Mouse (Mus musculus): ENCODE data around the gene Clec16a. TPM values are rescaled to one million over a fixed set of nuclear protein-coding genes. Genes with fewer than 3 reads are reported as not detected.
A peak's percentile ranks its signal among the peaks of the same experiment; 100 is the strongest.

The Clec16a gene
- total RNA-seq, 2 experiments from 2014 or later = 26.2 to 28.4 TPM

DNA sequence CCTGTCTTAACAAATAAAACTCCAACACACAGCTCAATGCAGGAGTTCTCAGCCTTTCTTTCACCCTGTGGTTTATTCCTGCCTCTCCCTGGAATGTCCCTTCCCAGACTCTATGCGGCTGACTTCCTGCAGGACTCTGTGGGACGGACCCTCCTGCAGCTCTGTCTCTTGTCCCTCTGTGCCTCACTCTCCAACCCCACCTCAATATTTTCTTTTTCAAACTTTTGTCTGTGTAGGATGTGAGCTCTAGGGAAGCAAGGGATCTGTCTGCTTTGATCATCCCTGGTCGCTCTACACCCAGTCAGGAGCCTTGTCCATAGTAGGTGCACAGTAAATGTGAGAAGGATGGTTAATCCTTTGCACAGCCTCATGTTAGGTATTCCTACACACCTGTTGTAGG lies 16.8 kb upstream of the Clec16a start:
- DNase-seq = no peak
- intact Hi-C loops (cut with DNase I; ENCODE audit: low total_unique reads) = no loop called here

DNA sequence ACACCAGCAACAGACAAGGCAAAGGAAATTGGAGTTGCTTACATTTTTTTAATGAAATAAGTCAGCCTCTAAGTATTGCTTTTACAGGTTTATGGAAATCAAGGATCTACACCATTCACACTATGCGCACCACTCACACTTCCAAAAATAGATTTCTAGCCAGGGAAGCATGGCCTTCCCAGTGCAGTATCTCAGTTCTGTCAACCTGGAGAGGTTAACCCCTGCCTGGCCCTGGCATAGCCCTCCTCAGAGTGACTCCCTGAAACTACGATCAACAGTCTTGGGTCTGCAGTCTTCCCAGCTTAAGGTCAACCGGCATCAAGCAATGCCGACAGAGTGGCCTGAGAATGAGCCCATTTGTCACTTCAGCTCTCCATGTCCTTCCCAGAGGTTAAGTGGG lies 15.0 kb upstream of the Clec16a start:
- intact Hi-C loops (cut with DNase I; ENCODE audit: low total_unique reads) = no loop called here
- DNase-seq = no peak

DNA sequence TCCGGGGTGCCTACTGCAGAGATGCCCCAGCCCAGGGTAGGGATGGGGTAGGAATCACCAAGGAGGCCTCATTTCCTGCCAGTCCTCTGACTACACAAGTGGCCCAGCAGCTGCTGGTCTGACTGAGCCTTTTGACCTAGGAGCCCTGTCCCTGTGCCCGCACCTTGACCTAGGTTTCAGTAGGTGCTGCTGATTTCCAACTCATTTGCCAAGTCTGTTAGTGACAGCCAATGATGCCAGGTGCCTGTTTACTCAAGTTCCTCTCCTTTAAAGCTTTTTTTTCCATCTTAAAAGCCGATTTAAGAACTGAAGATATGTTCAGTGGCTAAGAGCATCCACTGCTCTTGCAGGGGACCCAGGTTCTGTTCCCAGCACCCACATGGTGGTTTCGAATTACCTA lies 11.4 kb upstream of the Clec16a start:
- intact Hi-C loops (cut with DNase I; ENCODE audit: low total_unique reads) = no loop called here
- no peak for DNase-seq

DNA sequence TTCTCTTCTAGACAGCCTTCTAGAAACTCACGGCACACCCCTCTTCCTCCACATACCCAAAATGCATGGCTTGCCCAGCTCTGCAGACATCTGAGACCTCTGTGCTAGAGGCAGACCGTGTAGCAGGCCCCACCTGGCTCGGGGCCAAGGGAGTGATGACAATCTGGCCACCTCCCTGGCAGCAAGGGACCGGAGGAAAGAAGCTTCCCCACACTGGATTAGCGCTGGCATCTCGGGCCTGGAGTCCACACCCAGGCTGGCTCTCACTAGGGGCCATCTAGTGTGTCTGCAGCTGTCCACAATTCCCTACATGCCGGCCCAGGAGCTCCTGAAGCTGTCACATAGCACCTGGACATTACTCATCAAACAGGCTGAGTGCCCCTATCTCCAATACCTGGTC lies 10.6 kb upstream of the Clec16a start:
- DNase-seq = peak; percentile 81
- intact Hi-C loops (cut with DNase I; ENCODE audit: low total_unique reads) = no loop called here

DNA sequence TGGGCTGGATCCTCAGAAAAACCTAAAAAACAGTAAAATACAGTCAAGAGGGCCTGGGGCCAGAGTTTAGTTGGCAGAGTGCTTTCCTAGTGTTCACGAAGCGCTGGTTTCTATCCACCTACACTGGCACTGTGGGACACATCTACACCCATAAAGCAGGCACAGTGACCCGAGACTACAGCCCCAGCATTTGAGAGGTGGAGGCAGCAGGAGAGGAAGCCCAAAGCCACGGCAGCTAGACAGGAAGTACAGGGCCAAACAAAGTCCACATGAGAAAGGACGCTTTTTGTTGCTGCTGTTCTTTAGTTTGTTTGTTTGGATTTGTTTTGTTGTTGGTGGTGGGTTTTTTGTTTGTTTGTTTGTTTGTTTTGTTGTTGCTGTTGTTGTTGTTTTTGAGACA lies 8.8 kb upstream of the Clec16a start:
- DNase-seq = no peak
- intact Hi-C loops (cut with DNase I; ENCODE audit: low total_unique reads) = no loop called here

DNA sequence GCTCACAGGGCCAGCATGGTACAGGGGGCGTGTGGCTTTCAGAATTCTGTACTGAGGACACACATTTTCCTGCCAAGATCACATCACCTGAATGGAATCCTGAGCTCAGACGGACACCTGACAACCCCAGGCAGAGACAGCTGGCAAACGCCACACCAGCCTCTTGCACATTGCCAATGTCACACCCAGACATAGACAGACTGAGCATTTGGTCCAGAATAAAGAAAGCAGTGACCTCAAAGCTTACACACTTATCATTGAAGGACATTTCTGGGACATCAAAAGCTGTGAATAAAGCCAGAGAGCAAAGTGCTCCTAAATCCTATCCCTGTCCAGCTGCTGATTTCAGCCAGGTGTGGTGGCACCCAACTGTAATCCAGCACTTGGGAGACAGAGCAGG lies 8.2 kb upstream of the Clec16a start:
- DNase-seq = no peak
- intact Hi-C loops (cut with DNase I; ENCODE audit: low total_unique reads) = no loop called here

DNA sequence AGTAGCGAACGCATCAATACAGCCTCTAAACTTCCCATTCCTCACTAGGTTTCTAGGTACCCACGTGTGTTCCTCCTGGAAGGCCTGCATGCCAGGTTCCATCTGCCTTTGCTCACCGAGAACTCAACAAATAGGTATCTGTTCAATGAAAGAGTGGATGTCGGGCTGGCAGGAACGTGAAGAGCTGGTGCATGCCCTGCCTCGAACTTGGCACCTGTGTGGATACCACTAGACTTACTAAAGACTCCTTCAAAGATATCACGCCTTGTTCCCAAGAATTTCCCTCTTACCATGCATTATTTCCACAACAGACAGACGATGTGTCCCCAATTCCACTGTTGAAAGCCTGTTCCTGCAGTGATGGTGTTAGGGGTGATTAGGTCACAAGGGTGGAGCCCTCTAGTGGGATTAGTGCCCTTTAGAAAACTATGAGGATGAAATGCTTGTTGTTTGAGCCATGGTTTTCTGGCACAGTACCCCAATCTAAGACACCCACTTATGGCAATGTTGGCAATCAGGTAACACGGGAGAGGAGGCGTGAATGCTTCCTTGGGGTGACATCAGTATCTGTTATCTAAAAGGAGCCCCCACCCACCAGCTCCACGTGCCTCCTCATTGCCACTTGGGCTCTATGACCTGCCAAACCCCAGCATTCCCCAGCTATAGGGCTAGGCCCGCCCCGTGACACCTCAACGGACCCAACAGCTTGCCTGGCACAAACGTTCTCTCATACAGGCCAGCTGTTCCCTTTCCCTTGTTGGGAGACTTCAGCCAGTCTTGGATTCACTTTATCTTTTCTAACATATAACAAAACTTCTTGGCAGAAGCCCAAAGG lies 4.2 kb upstream of the Clec16a start:
- no peak for DNase-seq
- intact Hi-C loops (cut with DNase I; ENCODE audit: low total_unique reads) = no loop called here

DNA sequence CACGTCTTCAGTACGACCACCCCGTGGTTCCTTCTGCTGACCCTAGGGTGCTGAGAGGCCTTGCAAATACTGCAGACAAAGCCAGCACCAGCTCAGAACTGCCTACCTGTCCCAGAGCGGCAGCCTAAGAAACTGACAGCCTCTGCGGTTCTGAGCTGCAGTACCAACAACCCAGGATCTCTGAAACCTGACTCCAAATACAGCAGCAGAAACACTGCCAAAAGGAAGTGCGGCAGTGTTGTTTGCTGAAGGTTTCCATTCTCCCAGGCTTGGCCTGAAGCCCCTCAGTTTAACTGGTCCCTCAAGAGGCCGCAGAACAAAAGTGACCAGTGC lies 3.6 kb upstream of the Clec16a start:
- intact Hi-C loops (cut with DNase I; ENCODE audit: low total_unique reads) = no loop called here
- no peak for DNase-seq

DNA sequence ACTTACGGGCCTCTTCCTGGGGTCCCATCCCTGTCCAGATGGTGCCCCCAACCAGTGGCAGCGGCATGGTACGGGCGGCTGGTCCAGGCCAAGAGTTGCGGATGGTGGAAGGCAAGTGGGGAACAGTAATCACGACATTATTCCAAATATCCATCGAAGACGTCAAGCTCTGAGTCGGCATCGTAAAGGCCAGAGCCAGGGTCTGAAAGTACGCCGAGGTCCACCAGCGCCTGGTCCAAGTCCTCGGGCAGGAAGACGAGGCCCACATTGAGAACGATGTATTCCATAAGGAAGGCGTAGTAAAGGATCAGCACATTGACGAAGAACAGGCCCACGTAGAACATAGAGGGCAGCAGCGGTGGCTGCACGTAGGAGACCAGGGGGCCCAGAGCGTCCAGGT lies 2.9 kb upstream of the Clec16a start:
- DNase-seq = no peak
- intact Hi-C loops (cut with DNase I; ENCODE audit: low total_unique reads) = no loop called here

DNA sequence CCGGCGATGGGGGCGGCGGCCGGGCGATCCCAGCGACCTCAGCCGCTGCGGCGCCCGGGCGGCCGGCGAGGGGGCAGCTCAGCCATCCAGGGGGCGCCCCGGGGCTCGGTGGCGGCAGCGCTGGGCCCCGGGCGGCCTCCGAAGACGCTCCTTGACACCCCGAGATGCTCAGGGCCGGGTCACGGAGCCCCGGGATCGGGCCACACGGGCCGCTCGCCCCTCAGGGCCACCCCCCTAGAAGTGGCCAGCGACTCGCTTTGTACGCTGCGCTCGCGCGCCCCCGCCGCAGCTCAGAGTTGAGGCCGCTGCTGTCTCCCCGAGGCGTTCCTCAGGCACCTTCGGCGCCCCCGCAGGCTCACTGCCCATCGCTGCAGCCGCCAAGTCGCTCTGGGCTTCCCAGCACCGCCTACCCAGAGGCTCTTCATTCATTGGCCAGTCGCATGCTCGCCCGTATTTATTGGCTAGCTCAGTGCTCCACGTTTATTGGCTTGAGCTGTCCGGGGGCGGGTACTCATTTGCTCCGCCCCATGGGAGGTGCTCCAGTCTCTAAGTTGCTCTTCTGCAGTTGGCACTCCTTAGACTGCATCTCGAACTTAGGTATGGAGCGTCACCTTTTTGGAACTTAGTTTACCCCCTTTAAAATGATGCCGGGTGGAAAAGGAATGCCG lies 2.3 kb upstream of the Clec16a start, which contains the start of gene Dexi:
Dexi (minus strand) TSS at position 357 of the 668 bp plus-strand sequence.
- peak; percentile 94 for DNase-seq
- intact Hi-C loops (cut with DNase I; ENCODE audit: low total_unique reads) = no loop called here

DNA sequence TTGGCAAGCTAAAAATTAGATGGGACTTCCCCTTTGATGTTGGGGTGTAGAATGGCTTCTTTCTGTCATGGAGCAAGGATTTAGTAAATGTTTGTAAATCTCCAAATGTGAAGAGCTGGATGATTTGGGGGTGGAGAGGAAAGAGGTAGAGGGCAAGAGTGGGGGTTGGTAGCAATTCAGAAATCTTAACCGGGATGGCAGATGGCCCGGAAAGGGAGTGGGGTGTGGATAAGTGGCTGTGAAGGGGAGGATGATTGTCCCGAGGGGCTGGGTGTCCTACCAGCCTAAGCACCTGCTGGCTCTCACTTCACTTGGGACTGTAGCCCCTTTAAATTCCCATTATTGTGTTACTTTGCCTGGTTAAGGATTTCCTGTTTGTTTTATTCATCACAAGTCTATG lies 1.7 kb downstream of the Clec16a start:
- DNase-seq = no peak
- intact Hi-C loops (cut with DNase I; ENCODE audit: low total_unique reads) = no loop called here

DNA sequence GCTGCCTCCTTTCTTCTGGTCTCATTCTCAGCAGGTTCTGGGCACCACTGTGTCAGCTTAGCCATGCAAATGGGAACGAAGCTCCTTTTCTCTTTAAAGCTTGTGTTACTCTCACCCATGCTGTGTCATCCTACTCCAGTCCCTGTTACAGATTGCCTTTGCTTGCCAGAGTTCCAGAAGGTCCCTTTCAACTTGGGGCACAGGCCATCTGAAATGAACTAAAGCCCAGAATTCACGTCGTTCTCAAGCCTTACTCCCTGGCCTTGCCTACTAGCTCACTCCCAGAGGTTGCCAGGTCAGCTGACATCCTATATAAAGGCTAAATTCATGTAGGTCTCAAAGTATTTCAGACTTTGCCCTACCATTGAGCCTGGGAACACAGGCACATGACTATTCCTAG lies 3.8 kb downstream of the Clec16a start:
- no peak for DNase-seq
- intact Hi-C loops (cut with DNase I; ENCODE audit: low total_unique reads) = no loop called here

DNA sequence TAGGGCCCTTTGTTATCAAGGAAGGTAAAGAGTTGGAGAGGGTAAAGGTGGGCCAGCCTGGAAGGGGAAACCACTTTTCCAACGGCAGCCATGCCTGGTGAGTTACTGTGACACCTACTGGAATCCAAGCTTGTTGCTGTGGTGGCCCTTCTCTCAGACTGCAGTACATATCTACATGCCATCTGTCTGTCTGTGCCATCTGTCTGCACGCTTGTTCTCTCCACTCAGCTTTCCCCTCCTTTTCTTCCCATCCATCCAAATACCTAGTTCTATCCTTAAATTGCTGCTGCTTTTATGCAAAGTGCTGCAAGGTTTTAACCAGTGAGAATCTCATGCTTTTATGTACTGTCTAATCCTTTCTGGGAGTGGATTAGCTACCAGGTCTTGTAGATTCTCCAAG lies 4.5 kb downstream of the Clec16a start:
- intact Hi-C loops (cut with DNase I; ENCODE audit: low total_unique reads) = no loop called here
- no peak for DNase-seq

DNA sequence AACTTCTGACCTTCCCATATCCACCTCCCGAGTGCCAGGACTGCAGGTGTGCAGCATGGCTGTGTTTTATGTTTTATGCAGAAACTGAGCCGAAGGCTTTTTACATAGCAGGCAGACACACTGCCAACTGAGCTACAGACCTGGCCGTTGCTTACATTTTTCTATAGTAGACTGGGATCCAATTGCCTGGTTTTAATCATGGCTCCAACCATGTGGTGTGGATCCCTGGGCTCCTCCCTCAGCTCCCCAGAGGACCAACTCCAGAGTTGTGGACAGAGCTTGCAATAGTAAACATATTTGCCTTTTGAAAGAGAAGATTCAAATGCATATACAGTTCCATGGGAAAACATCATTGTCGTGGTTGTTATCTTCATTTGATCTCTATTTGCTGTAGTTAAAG lies 6.5 kb downstream of the Clec16a start:
- DNase-seq = no peak
- intact Hi-C loops (cut with DNase I; ENCODE audit: low total_unique reads) = no loop called here

DNA sequence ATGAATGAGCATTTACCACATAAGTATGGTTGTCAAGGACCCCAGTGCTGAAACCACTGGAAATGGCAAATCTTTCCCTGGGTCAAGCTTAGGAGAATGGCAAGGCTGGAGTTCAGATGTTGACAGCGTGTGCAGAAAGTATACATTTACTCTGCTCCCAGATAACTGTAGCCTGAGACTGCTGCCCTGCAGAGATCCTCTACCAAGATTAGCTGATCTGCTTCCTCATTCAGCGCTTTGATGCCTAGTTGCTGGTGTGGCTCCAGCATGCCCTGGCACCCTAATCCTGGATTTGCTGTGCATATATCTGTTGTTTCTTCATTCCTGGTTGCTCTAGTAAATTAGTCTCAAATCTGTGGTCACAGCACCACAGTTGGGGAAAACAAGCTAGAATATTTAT lies 8.7 kb downstream of the Clec16a start:
- intact Hi-C loops (cut with DNase I; ENCODE audit: low total_unique reads) = no loop called here
- no peak for DNase-seq

DNA sequence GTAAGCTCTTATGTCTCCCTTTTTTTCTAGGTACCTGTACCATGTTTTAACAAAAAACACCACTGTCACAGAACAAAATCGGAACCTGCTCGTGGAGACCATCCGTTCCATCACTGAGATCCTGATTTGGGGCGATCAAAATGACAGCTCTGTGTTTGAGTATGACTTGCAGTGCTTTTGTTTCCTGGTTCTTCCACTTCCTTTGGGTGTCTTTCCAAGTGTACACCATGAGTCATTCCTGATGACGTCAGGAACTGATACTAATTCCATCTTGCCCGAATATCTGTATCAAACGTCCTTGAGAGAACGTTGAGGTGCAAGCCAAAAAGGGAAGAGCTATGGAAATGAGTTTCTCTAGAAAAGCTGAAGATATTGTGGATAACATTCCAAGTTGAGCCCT lies 14.9 kb downstream of the Clec16a start:
- intact Hi-C loops (cut with DNase I; ENCODE audit: low total_unique reads) = no loop called here
- no peak for DNase-seq

DNA sequence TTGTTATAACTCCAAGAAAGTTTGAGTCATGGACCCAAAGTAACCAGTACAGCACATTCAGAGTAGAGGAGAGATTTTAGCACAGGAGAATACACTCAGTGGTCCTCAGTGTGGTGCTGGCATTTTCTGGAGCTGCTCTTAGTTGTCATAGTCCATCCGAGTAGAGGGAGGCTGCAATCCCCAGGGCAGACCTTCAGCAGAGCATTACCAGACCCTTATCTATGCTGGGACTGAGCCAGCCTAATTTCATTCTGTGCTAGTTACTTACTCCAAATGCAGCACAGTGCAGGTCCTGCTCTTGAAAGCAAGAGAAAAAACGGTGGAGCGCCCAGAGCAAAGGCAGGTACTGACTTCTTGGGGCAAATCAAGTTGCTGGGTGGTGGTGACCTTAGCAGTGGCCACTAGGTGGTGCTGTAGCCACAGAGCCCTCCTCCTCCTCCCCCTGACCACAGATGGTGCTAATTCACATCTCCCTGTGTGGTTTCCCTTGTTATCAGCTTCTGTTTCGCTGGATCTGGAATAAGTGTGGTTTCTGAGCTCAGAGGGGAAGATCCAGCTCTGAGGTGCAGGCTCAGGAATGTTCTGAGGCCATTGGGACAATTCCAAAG lies 20.2 kb downstream of the Clec16a start:
- intact Hi-C loops (cut with DNase I; ENCODE audit: low total_unique reads) = loop anchor here (5.0 kb wide), 1 partner anchor 222 kb away; the partner anchor contains the start of genes Socs1 and Tnp2
- DNase-seq = peak; percentile 64

DNA sequence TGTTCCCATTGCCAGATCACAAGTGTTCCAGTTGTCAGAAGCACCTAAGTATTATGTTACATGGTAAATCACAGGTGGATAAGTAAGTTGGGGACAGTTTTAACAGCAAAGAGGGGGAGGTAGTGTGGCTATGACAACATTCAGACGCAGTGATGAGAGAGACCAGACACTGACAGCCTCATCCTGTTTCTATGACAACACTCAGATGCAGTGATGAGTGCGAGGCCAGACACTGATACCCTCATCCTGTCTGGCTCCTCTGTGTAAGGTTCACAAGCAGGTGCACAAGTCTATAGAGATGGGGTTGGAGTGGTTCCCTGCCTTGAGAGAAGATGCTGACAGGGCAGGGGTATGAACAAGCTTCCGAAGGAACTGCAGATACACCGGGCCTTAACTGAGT lies 22.0 kb downstream of the Clec16a start:
- intact Hi-C loops (cut with DNase I; ENCODE audit: low total_unique reads) = loop anchor here (5.0 kb wide), 1 partner anchor 220 kb away; the partner anchor contains the start of genes Socs1 and Tnp2
- DNase-seq = no peak

DNA sequence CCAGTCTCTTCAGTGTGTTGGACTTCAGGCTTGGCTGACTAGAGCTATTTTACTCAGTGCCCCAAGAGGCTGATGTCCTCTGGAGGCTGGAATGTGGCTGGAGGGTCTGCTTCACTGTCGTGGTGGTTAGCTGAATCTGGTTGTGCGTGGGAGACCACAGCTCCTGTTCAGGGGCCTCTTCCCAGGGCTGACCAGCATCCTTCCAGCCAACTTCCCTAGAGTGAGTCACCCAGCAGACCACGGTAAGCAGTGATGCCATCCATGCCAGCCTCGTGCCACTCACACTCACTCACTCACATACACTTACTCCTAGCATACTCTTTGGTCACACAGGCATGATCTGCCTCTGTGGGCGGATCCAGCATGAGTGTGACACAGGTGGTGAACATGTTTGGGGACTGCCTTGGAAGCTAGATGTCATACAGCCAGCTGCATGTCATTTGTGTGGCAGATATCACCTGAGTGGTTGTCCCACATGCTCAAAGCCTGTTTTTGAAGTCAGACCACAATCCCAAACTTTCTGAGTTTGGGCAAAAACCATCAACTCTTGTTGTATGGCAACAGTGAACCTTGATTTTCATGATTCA lies 24.8 kb downstream of the Clec16a start:
- DNase-seq = no peak
- intact Hi-C loops (cut with DNase I; ENCODE audit: low total_unique reads) = loop anchor here (5.0 kb wide), 2 partner anchors 217 to 297 kb away; partner anchors contain the start of genes Socs1 and Tnp2

DNA sequence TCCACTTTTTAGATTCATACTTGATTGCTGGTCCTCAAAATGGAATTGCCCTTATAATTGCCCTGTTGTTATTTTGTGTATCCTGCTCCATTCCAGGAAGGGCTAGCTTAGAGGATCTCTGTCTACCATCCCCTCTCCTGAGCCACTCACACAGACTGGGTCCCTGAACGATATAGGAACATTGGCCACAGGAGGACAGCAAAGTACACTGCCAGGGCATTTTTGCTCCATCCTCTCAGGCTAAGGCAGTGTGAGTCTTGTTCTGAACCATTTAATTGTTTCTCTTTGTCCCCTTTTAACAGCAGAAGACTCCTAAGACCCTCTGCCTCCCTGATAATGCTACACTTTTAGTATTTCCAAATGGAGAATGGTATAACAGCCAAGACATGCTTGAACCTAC lies 25.6 kb downstream of the Clec16a start:
- DNase-seq = peak; percentile 52
- intact Hi-C loops (cut with DNase I; ENCODE audit: low total_unique reads) = loop anchor here (5.0 kb wide), 1 partner anchor 297 kb away; no protein-coding TSS in a partner anchor

Data from gastrocnemius, postnatal 14 days (tissue).